Mouse (Mus musculus): ENCODE data around the gene Akap13.

Gene Akap13

GRCm38 (mm10) chr7:75456152-75456888, 986 bp downstream of the Akap13 start:
- no peak for DNase-seq (ENCODE audit: low read depth, low spot score)

GRCm38 (mm10) chr7:75460290-75460689, 5.0 kb downstream of the Akap13 start:
- DNase-seq (ENCODE audit: low read depth, low spot score): no peak

GRCm38 (mm10) chr7:75463579-75464162, 8.3 kb downstream of the Akap13 start:
- no peak for DNase-seq (ENCODE audit: low read depth, low spot score)

GRCm38 (mm10) chr7:75467791-75468190, 12.5 kb downstream of the Akap13 start:
- DNase-seq (ENCODE audit: low read depth, low spot score): no peak

GRCm38 (mm10) chr7:75470318-75470925, 15.1 kb downstream of the Akap13 start:
- DNase-seq (ENCODE audit: low read depth, low spot score): peak; percentile 11

- DNase-seq (ENCODE audit: low read depth, low spot score): no peak
These were observed 17.2 kb downstream of the Akap13 start for GRCm38 (mm10) chr7:75472316-75473195.

- no peak for DNase-seq (ENCODE audit: low read depth, low spot score)
These were observed 18.0 kb downstream of the Akap13 start for GRCm38 (mm10) chr7:75473294-75473693.

- DNase-seq (ENCODE audit: low read depth, low spot score): no peak
These were observed 18.7 kb downstream of the Akap13 start for GRCm38 (mm10) chr7:75474064-75474463.

GRCm38 (mm10) chr7:75474564-75475150, 19.3 kb downstream of the Akap13 start:
- DNase-seq (ENCODE audit: low read depth, low spot score): no peak

- no peak for DNase-seq (ENCODE audit: low read depth, low spot score)
These were observed 22.7 kb downstream of the Akap13 start for GRCm38 (mm10) chr7:75478060-75478459.

GRCm38 (mm10) chr7:75480721-75481426, 25.5 kb downstream of the Akap13 start:
- no peak for DNase-seq (ENCODE audit: low read depth, low spot score)

GRCm38 (mm10) chr7:75486031-75486430, 30.7 kb downstream of the Akap13 start:
- DNase-seq (ENCODE audit: low read depth, low spot score): no peak

- DNase-seq (ENCODE audit: low read depth, low spot score): no peak
These were observed 40.7 kb downstream of the Akap13 start for GRCm38 (mm10) chr7:75495941-75496441.

- DNase-seq (ENCODE audit: low read depth, low spot score): no peak
These were observed 43.3 kb downstream of the Akap13 start for GRCm38 (mm10) chr7:75498627-75499026.

GRCm38 (mm10) chr7:75499271-75499670, 43.9 kb downstream of the Akap13 start:
- no peak for DNase-seq (ENCODE audit: low read depth, low spot score)

GRCm38 (mm10) chr7:75500164-75500563, 44.8 kb downstream of the Akap13 start:
- DNase-seq (ENCODE audit: low read depth, low spot score): no peak

- no peak for DNase-seq (ENCODE audit: low read depth, low spot score)
These were observed 45.5 kb downstream of the Akap13 start for GRCm38 (mm10) chr7:75500793-75501192.

- DNase-seq (ENCODE audit: low read depth, low spot score): no peak
These were observed 49.2 kb downstream of the Akap13 start for GRCm38 (mm10) chr7:75504524-75504923.

GRCm38 (mm10) chr7:75506628-75507027, 51.3 kb downstream of the Akap13 start:
- DNase-seq (ENCODE audit: low read depth, low spot score): no peak

- no peak for DNase-seq (ENCODE audit: low read depth, low spot score)
These were observed 53.9 kb downstream of the Akap13 start for GRCm38 (mm10) chr7:75509085-75509873.
